Comparison of ENCODE assay signal across 6 mouse cellular contexts in genomic region chr10:41435141-41435540, GRCm38 (mm10). TPM values are rescaled to one million over a fixed set of nuclear protein-coding genes. Genes with fewer than 3 reads are reported as not detected.
"Had no signal": no experiment of that assay in that cellular context is flagged by ENCODE, and none has a peak within 500 bp of the region (broad histone marks: within the 10 kb centered on the region; RNA-seq: fewer than 3 reads in every experiment).

No protein-coding gene starts in this region.

- H3K4me3 ChIP-seq: layer of hippocampus, adult 2 months; limb, embryonic 10.5 days; liver, embryonic 13.5 days; midbrain, embryonic 12.5 days; neural tube, embryonic 13.5 days had no signal

- H3K9me3 ChIP-seq: limb, embryonic 10.5 days; liver, embryonic 13.5 days; midbrain, embryonic 12.5 days; neural tube, embryonic 13.5 days had no signal

- H3K36me3 ChIP-seq: limb, embryonic 10.5 days; liver, embryonic 13.5 days; midbrain, embryonic 12.5 days; neural tube, embryonic 13.5 days had no signal

- H3K9ac ChIP-seq: liver, embryonic 13.5 days; liver, postnatal 0 days; midbrain, embryonic 12.5 days; neural tube, embryonic 13.5 days had no signal

- H3K4me1 ChIP-seq: limb, embryonic 10.5 days; liver, embryonic 13.5 days; midbrain, embryonic 12.5 days; neural tube, embryonic 13.5 days had no signal

- H3K27ac ChIP-seq: layer of hippocampus, adult 2 months; limb, embryonic 10.5 days; liver, embryonic 13.5 days; midbrain, embryonic 12.5 days; neural tube, embryonic 13.5 days had no signal

RNA-seq across cellular contexts. Expression of gene Ppil6, which starts 55.1 kb away (rescaled TPM):
- polyA plus RNA-seq: liver, embryonic 13.5 days had no signal
